Mouse (Mus musculus): Measurements from ENCODE around the gene Hemgn.

The Hemgn gene

DNA sequence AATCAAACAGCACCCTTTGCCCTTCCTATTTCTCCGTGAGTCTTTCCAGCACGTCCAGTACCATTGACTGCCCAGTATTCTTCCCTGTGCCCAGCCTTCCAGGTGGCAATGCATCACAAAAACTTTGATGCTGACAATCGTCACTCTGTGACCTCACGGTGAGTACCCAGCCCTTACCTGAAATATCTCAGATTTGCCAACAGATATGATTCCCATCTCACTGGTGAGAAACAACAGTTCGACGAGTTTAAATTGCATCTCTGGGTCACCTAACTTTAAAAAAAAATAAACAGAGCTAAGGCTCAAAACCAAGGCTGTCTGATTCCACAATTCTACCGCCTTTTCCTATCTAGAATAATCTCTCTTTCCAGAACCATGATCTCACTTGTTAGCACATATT is at the start of gene Hemgn:
Gene Hemgn, minus strand, starts transcription at position 101 of the 400 bp plus-strand sequence.
- no peak for DNase-seq (ENCODE audit: low spot score in 2 of 2)

DNA sequence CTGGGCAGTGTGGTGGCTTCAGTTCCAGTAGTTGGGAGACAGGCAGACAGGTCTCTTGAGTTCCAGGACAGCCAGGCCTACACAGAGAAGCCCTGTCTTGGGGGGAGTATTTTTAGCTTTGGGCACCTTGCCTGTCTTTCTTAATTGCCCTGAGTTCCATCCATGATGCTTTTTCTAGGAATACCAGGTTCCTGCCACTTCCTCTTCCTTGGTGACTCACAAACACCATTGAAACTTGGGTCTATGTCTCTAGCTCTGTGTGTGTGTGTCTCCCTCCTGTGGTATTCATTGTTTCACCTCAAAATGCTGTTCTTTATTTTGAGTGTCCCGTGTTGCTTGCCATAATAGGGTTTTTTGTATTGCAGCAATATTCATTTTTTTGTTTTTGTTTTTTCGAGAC is 45.1 kb upstream of the Hemgn start:
- DNase-seq (ENCODE audit: low spot score in 2 of 2) = no peak

DNA sequence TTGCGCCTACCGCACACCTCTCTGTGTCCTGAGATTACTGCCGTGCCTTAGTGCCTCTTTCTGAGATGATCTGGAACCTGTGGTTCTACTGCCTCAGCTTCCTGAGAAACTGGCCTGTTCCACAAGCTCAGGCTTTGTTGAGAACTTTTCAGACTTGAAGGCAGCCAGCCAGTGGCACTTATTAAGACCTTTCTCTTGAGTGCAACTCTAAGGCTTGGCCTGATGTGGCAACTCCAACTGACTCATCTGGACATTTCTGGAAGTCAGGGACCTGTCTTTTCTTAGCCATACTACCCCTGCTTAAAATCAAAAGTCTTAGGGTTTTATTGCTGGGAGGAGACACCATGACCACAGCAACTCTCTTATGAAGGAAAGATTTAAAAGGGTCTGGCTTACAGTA is 43.9 kb upstream of the Hemgn start:
- DNase-seq (ENCODE audit: low spot score in 2 of 2) = no peak

DNA sequence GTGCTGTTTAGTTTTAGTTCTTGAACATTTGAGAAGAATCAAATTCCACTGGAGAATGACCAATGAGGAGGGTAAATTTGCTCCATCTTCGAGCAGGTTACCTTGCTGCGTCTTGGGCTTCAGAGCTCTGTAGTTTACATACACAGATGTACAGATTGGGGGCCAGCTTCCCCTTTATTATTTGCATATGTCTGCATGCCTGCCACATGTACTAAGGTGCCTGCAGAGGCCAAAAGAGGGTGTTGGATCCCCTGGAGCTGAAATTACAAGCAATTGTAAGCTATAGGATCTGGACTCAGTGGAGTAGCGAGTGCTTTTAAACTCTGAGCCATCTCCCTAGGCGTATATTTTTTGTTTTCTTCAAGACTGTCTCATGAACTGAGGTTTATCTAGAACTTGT is 43.5 kb upstream of the Hemgn start:
- DNase-seq (ENCODE audit: low spot score in 2 of 2) = no peak

DNA sequence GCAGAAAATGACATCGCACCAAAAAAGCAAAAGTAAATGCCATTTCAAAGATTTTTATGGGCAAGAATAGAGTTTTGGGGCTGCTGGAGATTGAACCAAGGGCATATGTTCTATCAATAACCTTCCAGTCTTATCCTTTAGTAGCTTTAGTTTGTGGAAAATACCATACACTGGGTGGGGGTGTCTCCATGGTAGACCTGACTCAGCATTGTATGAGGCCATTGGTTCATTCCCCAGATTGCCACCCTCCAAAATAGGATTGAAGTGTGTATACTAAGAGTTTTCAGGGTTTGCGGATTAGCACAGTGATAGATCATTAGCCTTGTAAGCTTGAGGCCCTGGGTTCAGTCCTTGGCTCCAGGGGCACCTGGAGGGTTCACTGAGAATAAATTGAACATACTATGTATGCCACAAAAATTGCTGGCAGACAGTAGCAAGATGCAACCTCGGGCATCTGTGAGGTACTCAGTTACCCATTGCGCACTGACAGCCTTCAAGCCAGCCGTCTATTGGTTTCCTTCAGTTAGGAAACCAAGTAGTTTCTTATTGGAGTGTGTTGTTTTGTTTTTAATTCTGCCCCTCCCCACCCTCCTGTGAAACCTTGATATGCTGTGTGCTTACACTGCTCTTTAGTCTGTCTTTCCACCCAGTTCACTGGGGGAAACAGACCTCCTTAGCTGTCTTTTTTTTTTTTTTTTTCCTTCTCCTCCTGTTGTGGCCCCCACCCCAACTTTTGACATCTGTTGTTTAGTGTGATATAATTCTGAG is 41.0 kb upstream of the Hemgn start:
- no peak for DNase-seq (ENCODE audit: low spot score in 2 of 2)

DNA sequence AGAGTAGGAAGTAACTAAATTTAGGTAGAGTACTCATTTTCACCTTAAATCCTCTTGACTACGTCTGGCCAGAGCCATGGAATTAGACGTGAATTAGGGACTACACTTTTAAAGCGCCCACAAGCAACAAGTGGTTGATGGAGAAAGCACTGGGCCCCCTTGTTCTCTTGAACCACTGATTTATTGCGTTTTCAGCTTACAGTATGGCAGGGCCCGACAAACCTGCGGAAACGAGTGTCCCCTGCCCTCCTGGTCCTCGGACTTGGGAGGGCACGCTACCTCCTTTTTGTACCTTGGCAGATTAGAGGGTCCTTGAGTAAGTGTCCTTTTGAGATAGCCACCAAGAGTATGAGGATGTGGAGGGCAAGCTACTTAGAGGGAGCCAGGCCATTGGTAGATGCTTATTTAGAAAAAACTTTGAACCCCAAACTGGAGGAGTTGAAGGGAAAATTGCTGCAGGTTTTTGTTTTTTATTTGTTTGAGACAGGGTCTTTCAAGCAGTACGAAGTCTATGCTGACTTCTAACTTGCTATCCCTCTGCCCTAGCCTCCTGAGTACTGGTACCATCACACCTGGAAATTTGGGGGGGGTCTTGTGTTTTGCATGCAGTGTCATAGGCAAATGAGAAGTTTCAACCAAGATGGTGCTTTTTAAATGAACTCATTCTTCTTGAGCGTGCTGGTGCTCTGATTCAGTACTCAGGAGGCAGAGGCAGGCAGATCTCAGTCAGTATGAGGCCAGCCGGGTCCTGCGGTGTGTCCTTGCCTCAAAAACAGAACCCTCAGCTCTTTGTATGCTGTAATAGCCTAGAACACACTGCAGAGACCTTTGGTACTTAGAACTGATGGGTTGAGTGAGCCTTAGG is 39.8 kb upstream of the Hemgn start:
- no peak for DNase-seq (ENCODE audit: low spot score in 2 of 2)

DNA sequence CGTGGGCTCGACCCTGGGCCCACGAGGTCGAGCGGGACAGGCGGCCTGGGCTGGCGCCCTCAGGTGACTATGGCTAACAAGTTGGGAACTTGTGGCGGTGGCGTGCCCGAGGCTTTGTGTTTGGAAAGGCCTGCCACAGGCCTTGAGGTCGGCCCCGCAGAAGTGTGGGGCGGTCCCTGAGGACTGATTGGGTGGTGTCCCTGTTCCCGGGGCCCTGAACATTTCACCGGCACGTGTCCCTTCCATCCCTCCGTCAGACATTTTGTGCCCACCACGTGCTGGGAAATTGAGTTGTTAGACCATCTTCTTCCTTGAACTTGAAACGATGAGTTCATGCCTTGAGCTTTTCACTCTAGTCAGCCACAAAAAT is 39.2 kb upstream of the Hemgn start:
- DNase-seq (ENCODE audit: low spot score in 2 of 2) = peak; percentile 23 to 29

DNA sequence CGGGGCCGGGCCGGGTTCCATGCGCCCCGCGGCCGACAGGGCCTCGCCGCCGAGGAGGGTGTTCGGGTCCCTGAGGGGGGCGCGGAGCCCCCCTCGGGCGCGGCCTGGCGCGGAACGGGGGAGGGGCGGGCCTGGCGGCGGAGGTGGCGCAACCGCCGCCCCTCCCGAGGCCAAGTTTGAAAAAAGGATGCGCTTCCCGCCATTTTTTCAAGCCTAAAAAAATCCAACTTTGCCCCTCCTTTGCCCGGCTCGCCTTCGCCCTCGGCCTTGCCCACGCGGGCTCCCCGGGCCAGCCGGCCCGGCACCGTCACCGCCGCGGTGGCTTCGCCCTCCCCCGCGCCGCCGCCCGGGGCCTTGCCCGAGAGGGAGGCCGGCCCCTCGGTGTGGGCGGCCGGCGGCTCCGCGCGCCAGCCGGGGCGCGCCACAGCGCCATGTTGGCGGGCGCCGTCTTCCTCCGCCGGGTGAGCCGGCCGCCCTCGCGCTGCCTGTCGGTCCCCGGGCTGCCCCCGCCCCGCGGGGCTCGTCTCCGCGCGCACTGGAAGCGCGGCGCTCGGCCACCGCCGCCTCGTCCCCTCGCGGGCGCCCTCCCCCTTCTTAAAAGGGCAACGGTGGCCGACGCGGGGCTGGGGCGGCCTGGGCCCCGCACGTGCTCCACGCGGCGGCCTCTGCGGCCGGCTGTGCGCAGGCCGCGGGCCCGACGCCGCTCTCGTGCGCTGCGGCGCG is 38.6 kb upstream of the Hemgn start:
- DNase-seq (ENCODE audit: low spot score in 2 of 2) = peak; percentile 42 to 55

DNA sequence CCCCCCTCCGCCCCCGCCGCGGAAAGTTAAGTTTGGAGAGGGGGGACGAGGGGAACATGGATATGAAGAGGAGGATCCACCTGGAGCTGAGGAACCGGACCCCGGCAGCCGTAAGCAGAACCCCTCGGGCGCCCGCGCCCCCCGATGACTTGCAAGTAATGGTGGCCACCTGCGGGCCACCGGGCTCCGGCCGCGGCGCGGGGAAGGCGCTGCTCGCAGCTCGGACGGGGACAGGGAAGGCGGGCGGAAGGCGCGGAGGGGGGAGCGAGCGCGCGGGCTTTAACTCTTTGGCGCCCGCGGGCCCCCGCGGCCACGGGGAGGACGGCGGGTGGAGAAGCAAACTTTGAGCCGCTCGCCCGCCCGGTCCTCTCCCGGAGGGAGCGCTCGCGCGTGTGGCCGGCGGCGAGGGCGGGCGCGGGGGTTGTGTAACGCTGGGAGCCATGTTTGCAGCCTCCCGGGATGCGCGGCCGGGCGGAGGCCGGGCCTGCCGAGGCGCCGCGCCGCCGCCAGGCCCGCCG is 38.0 kb upstream of the Hemgn start:
- peak; percentile 47 to 54 for DNase-seq (ENCODE audit: low spot score in 2 of 2)

DNA sequence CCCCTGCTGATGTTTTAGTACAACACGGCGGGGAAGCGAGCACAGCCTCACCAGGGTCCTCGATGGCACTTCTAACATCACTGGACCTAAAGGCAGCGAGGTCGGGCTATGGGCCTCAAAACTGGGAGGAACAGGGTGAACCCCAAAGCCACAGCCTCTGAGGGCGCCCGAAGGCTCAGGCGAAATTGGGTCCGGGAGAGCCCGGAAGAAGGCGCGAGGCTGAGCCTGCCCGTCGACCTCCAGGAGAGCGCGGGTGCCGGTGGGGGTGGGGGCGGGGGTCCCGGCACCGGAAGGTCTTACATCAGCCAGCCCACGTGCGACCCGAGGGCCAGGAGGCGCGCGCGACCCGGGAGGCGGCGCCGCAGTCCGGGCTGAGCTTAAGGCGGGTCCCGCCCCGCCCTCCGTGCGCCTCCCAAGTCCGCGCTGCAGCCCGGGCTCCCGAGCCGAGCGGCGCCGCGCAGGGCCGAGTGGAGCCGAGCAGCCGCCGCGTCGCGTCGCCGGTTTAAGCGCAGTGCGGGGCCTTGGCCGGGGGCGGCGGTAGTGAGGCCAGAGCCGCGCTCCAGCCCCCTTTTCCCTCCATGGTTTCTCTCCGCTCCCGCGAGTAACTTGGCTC is 37.3 kb upstream of the Hemgn start, which contains the start of gene Anp32b:
Gene Anp32b, plus strand, starts transcription at position 384 of the 613 bp plus-strand sequence.
- peak; percentile 86 to 88 for DNase-seq (ENCODE audit: low spot score in 2 of 2)

DNA sequence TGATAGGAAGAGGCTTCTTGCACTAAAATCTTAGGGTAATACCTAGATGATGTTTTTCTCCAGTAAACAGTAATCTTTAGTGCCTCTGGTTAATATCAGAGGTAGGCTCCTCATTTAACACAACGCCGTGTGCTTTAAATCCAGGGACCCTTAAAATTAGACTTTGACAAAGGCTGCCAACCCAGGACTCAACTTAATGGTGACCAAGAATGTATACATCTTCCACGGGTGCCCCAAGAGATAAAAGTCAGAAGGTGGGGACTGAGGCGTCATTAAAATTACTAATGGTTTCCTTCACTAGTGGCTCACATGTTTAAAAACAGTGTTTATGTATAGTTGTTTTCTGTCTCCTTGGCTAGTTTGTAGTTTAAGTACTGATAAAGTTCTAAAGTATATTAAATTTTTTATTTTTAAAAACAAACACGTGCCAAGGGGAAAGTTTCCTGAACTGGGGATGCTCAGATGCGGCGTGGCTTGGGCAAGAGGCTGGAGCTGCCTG is 36.8 kb upstream of the Hemgn start:
- no peak for DNase-seq (ENCODE audit: low spot score in 2 of 2)

DNA sequence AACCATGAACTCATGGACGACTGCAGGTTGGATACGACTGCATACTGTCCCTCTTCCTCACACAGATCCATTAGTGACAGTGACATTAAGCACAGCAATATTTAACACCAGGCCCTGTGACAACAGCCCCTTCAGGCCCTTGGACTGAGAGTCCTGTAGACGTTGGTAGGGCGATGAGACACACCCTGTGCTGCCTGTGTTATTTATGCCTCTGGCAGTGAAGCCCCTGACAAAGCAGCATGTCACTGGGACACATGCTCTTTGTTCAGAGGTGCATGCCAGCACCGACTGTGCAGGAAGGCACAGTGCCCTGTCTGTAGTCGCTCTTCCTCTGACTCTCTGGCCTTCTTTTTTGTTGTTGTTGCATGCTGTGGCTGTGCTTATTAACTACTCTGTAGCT is 35.6 kb upstream of the Hemgn start:
- no peak for DNase-seq (ENCODE audit: low spot score in 2 of 2)

DNA sequence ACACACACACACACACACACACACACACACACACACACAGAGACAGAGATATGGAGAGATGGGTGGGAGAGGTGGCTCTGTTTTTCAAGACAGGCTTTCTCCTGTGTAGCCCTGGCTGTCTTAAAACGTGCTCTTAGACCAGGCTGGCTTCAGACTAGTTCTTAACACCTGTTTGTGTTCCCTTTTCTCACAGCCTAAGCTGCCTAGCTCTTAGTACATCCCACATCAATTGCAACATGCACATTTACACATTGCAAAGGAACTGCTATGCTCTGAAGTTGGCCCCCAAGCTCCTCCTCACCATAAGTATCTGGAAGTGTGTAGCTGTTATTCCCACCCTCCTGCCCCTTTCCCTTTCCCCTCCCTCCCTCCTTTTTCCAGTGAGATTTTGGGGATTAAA is 34.2 kb upstream of the Hemgn start:
- no peak for DNase-seq (ENCODE audit: low spot score in 2 of 2)

DNA sequence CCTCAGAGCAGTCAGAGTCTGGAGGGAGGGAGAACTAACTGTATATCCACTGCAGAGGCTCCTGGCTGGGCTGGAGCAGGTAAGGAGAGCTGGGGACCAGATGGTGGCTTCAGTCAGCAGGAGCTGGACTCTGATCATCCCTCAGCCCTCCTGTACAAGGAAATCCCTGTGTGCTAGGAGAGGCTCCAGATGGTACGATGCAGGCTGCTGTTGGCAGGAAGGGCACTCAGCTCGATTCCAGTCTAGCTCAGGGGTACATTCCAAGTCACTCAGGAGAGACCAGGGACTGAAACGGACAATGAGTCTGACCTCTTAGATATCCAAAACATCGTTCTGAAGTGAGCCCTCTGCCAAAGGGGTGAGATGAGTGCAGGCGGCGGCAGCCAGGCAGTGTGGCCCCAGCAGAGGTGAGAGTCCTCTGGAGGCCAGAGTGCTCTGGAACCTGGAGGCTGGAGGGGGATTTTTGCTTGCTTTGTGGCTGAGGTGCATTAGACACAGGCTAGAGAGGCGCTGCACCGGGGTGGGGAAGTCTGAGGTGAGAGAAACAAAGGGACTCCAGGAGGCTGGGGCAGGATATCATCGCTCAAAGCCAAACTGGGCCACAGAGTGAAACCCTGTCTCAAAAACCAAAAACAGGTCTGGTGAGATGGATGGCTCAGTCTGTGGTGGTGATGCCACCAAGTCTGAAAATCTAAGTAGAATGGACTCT is 32.1 kb upstream of the Hemgn start:
- no peak for DNase-seq (ENCODE audit: low spot score in 2 of 2)

DNA sequence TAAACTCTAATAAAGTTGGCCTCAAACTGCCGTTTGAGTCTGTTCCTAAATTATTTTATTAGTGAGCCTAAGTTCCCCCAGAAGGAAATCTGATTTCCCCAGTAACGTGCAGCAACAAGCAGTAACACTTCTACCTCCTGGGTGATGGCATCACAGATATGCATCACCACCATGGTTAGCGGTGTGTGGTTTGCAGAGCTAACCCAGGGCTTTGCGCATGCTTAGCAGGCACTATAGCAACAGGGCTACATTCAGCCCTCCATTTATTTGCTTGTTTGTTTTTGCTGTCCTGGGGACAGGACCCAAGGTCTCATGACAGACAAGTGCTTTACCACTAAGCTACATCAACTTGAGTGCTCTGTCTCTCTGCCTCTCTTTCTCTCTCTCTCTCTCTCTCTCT is 29.2 kb upstream of the Hemgn start:
- DNase-seq (ENCODE audit: low spot score in 2 of 2) = no peak

DNA sequence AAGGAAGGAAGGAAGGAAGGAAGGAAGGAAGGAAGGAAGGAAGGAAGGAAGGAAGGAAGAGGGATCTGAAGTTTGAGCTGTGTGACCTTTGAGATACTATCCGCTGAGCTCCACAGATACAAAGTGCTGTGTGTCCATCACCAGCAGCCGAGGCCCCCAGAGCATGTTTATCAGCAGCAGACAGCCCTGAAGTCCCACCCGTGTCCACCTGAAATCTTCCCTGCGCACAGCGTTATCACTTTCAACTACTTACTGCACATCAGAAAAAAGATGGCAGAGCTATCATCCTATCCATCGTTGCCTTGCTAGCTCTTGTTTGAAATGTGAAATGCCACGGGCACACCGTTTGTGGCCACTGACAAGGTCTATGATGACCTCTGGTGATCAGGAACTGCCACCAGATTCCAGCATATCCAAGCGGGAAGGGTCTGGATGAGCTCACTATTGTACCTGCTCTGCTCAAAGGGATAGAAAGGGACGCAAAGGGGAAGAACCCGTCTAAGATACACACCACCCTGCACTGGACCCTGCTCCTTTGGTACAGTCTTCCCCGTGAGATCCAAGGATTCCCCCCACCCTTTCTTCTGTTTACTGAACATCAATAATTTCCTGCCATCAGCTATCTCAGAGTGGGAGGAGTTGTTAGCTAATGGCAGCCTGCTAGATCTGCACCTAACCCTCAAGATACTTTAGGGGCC is 19.2 kb upstream of the Hemgn start:
- DNase-seq (ENCODE audit: low spot score in 2 of 2) = no peak

DNA sequence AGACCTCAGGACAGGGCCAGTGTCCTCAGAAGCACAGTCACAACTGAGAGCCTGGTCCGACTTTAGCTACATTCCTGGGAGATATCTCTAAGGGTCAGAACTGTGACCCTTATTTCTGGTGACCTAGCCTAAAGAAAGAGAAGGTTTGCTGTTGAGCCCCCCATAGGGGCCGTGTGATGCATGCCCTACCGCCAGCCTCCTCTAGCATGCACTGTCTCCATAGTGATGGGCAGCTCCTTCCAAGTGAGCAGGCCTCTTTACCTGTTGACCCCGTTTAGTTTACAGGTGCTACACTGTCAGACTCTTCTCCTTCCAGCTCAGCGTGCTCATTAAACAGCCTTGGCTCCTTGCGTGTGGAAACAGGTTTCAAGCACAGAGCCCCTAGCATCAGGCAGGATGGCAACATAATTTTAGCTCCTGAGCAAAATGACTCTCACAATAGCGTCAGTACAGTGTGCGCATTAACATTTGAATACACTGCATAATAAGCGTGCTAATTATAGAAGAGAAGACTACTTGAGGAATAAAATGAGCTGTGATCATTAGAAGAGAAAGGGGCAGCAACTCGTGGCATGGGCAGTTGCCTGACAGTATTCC is 15.7 kb upstream of the Hemgn start:
- DNase-seq (ENCODE audit: low spot score in 2 of 2) = no peak

DNA sequence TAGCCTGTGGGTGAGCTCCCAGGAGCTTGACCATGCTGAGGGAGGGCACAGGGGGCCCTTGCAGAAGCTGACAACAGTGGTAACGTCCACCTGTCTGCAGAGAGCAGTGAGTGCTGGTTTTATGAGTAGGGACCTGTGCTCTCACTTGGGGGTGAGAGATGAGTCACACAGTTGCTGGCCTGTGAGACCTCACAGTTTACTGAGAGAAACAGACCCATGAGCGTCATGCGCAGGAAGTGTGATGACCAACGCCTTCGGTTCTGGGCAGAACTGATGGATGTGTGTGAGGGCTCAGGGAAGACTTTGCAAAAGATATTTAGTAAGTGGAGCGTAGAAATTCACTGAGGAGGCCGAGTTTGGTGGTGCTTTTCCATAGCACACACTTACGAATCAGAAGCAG is 9.3 kb upstream of the Hemgn start:
- DNase-seq (ENCODE audit: low spot score in 2 of 2) = no peak

DNA sequence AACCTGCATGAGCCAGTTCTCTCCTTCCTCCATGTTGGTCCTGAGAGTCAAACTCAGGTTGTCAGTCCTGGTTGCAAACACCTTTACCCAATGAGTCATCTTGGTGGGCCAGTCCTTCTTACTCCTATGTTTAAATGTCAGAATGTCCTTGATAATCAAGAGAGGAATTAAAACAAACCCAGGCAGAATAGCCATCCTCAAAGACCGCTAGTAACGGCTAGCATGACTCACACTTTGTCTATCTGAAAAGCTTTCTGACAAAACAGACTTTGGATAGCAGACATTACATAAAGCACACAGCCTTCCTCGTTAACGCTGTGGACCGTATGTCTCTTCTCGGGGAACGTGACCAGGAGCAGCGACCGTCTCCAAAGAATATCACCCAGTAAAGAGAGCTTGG is 5.5 kb upstream of the Hemgn start:
- DNase-seq (ENCODE audit: low spot score in 2 of 2) = no peak

DNA sequence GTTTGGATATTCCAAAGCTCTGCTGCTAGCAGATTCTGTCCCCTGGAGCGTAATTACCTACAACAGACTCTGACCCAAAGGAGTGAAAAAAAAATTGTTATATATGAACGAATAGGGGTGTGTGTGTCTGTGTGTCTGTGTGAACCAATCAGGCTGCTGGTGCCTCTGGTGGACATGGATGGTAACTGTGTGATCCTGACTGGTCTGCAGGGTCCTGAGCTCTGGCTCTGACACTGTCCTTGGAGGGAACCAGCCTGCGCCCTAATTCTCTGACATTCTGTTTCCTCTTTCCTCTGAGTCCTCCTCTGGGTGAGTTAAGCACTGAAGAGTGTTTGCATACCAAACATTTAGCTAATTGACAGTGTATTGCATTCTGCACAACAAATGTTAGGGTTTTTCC is 4.2 kb upstream of the Hemgn start:
- DNase-seq (ENCODE audit: low spot score in 2 of 2) = no peak

Measured in right cerebral cortex, postnatal 36 days (tissue).